Mouse (Mus musculus) adipocyte (in vitro differentiated cells): ENCODE measurements around the gene Copz1.

Experiments used
- DNase-seq: peaks from one replicate; pipeline ENCODE4 v3.0.0-alpha.2; 2016; ENCODE audit warnings: low spot score

The Copz1 gene

DNA sequence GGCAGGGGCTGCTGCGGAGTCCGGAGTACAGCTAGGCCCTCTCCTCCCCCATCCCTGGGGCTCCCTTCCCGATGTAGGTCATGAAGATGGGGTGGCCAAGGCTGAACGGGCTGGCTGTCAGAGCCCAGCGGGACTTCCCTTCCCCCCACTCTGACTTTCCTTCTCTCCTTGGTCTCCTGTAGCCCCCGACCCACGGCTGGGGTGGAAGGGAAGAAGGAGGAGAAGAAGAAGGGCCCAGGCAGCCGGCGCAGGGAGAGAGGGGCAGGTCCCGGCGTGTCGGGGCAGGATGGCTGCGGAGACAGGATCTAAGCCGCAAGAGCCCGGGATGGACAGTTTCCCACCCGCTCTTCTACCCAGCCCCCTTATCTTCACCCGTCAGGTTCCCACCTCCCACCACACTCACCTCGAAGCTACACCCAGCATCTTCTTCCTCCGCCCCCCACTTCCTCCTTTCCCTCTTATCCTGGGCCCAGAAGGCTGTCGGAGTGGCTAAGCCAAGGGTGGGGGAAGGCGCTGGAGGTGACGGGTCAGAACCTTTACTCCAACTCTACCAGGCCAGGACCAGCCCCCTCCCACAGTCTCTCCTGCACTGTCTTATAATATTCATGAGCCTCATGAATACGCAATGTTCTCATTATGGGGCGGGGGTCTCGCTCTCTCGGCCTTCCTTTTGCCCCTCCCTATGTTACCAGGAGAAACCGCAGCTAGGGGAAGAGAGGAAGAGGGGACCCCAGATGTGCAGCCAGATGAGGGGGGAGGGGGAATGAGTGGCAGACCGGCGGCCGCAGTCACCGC, 66.8 kb downstream of the Copz1 start:
- DNase-seq: no peak

GRCm38 (mm10) chr15:103339961-103340337, 67.4 kb downstream of the Copz1 start, which contains the start of gene Zfp385a:
TSS of gene Zfp385a (minus strand) at chr15:103340093.
- DNase-seq: no peak

DNA sequence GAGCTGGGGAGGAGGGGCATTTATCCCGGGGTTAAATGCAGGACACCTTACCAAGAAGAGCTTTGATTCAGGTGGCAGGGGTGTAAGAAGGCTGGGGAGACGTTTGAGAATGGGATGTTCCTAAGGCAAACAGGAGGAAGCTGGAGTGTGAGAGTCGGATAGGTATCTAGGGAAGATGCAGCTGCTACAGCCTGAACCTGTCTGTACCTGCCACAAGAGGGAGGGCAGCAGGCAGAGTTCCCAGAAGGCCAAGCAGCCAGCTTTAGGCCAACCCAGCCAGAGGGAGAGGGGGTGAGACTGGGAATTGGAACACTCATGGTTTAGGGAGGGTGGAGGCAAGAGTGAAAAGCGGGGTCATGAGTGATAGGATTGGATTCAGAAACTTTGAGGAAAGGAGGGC, 68.3 kb downstream of the Copz1 start:
- no peak for DNase-seq

GRCm38 (mm10) chr15:103341547-103341946, 69.0 kb downstream of the Copz1 start:
- no peak for DNase-seq

DNA sequence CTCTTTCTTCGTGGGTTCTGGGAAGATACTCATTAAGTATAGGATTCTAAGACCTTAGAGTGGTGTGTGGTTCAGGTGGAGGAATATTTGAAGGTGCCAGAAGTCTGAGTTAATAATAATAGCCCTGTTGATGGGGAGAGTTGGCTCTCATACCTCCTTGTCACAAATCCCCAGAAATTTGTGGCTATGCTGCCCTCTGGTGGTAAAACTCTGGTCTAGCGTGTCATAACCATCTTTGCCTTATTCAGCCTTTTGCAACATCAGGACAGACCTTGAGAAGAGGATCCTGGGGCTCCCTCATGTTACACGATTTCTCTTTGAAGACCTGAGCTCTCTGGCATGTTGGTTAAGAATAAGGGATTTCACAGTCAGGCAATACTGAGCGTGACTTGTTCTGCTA, 69.9 kb downstream of the Copz1 start:
- DNase-seq: peak; percentile 92

GRCm38 (mm10) chr15:103343008-103343407, 70.5 kb downstream of the Copz1 start:
- no peak for DNase-seq

GRCm38 (mm10) chr15:103343556-103343955, 71.0 kb downstream of the Copz1 start:
- no peak for DNase-seq

GRCm38 (mm10) chr15:103345789-103346188, 73.3 kb downstream of the Copz1 start:
- DNase-seq: no peak

DNA sequence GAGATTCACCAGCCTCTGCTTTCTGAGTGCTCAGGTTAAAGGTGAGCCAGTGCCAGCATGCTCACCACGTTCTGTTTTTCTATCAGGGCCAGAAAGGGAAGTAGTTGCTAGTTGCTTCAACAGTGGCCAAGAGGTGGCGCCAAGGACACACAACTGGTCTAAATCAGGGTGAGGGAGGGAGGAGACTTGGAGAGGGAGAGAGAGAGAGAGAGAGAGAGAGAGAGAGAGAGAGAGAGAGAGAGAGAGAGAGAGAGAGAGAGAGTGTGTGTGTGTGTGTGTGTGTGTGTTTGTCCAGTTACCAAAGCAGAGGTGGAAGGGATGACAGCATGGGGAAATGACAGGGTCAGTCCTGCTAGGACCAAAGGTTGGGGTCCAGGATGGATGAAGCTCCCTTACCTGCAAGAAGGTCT, 74.8 kb downstream of the Copz1 start:
- peak; percentile 94 for DNase-seq
